Comparison of ENCODE assay signal across 8 mouse cellular contexts in genomic region chr5:108367871-108368332, GRCm38 (mm10). TPM values are rescaled to one million over a fixed set of nuclear protein-coding genes. Genes with fewer than 3 reads are reported as not detected.
DNase-seq lines count a peak whose midpoint lies in the region; ATAC-seq and TF ChIP-seq lines count a peak whose summit lies in the region.

Gene Gm42517 (minus strand): TSS chr5:108367922.

- in situ Hi-C loops in ES-E14 (cut with MboI; ENCODE audit: low sequenced_read_pairs in 2 of 2, unreplicated experiment in 2 of 2) = no loop called here

- peak; percentile 37 for ATAC-seq in kidney, embryonic 15.5 days (replicated peaks; ENCODE audit: low FRiP score)
- ATAC-seq in hindbrain, embryonic 12.5 days (ENCODE audit: low FRiP score) = peak; percentile 32
- ATAC-seq in liver, embryonic 12.5 days = no peak
- peak; percentile 34; the same call in 1 of the 2 replicates for ATAC-seq in stomach, embryonic 14.5 days (ENCODE audit: insufficient number of reproducible peaks, insufficient read depth, low FRiP score, low read depth)
- ATAC-seq in monocyte, adult 5-6 weeks (replicated peaks; ENCODE audit: insufficient number of reproducible peaks, low FRiP score, low TSS enrichment, poor library complexity, severe bottlenecking) = no peak

- H3K27ac ChIP-seq in kidney, embryonic 15.5 days = no peak within 1 kb of the TSS
- H3K27ac ChIP-seq in ES-E14 (ENCODE audit: insufficient read depth, low read depth, low read length, poor library complexity, severe bottlenecking) = no peak within 1 kb of the TSS
- no peak within 1 kb of the TSS for H3K27ac ChIP-seq in hindbrain, embryonic 12.5 days
- H3K27ac ChIP-seq in liver, embryonic 12.5 days = no peak within 1 kb of the TSS
- H3K27ac ChIP-seq in stomach, embryonic 14.5 days (ENCODE audit: low read length) = no peak within 1 kb of the TSS

- peaks cover 35% of the 10 kb centered on the region for H3K4me1 ChIP-seq in kidney, embryonic 15.5 days
- peaks cover 0 to 2% of the 10 kb centered on the region in 2 experiments; a peak in 1 of 4 replicates for H3K4me1 ChIP-seq in ES-E14 (ENCODE audit: control insufficient read depth in 2 of 2, insufficient read depth in 2 of 2, low read length in 2 of 2, poor library complexity in 1 of 2)
- peaks cover 29% of the 10 kb centered on the region for H3K4me1 ChIP-seq in hindbrain, embryonic 12.5 days
- peaks cover 27% of the 10 kb centered on the region for H3K4me1 ChIP-seq in liver, embryonic 12.5 days
- H3K4me1 ChIP-seq in stomach, embryonic 14.5 days (ENCODE audit: control insufficient read depth, insufficient read depth, low read length) = peaks cover 17% of the 10 kb centered on the region; the same call in 1 of the 2 replicates

- no peaks in the 10 kb centered on the region for H3K36me3 ChIP-seq in kidney, embryonic 15.5 days
- H3K36me3 ChIP-seq in ES-E14 (ENCODE audit: control insufficient read depth, insufficient read depth, low read length, poor library complexity, severe bottlenecking) = no peaks in the 10 kb centered on the region
- H3K36me3 ChIP-seq in hindbrain, embryonic 12.5 days = no peaks in the 10 kb centered on the region
- no peaks in the 10 kb centered on the region for H3K36me3 ChIP-seq in liver, embryonic 12.5 days
- H3K36me3 ChIP-seq in stomach, embryonic 14.5 days (ENCODE audit: control insufficient read depth, insufficient read depth, low read length) = no peaks in the 10 kb centered on the region

- H3K9me3 ChIP-seq in kidney, embryonic 15.5 days (replicated peaks) = no peaks in the 10 kb centered on the region
- no peaks in the 10 kb centered on the region for H3K9me3 ChIP-seq in ES-E14 (ENCODE audit: control insufficient read depth, insufficient read depth, low read depth, low read length)
- no peaks in the 10 kb centered on the region for H3K9me3 ChIP-seq in hindbrain, embryonic 12.5 days (replicated peaks)
- no peaks in the 10 kb centered on the region for H3K9me3 ChIP-seq in liver, embryonic 12.5 days (replicated peaks)
- H3K9me3 ChIP-seq in stomach, embryonic 14.5 days (ENCODE audit: control insufficient read depth, low read depth, low read length) = no peaks in the 10 kb centered on the region

- peak within 1 kb of the TSS; percentile 97 for H3K4me2 ChIP-seq in kidney, embryonic 15.5 days
- peak within 1 kb of the TSS; percentile 97 for H3K4me2 ChIP-seq in hindbrain, embryonic 12.5 days (replicated peaks)
- H3K4me2 ChIP-seq in liver, embryonic 12.5 days = peak within 1 kb of the TSS; percentile 75
- H3K4me2 ChIP-seq in stomach, embryonic 14.5 days (replicated peaks; ENCODE audit: low read depth, low read length) = peak within 1 kb of the TSS; percentile 96

- H3K27me3 ChIP-seq in kidney, embryonic 15.5 days = peaks cover 98% of the 10 kb centered on the region
- H3K27me3 ChIP-seq in hindbrain, embryonic 12.5 days = peaks cover 95% of the 10 kb centered on the region
- H3K27me3 ChIP-seq in liver, embryonic 12.5 days (replicated peaks) = peaks cover 98% of the 10 kb centered on the region
- H3K27me3 ChIP-seq in stomach, embryonic 14.5 days (ENCODE audit: control insufficient read depth, insufficient read depth, low read length) = peaks cover 70% of the 10 kb centered on the region

- no peak for DNase-seq in kidney, postnatal 25 days
- DNase-seq in ES-E14 (ENCODE audit: low read depth, low spot score) = no peak
- DNase-seq in embryo, embryonic 11 days = peak; percentile 7

- H3K4me3 ChIP-seq in kidney, embryonic 15.5 days (replicated peaks) = peak within 1 kb of the TSS; percentile 56
- H3K4me3 ChIP-seq in ES-E14 (ENCODE audit: insufficient read depth in 1 of 2, low read depth in 1 of 2, low read length in 2 of 2, poor library complexity in 1 of 2, severe bottlenecking in 1 of 2) = peak within 1 kb of the TSS; percentile 66 to 67
- H3K4me3 ChIP-seq in hindbrain, embryonic 12.5 days = peak within 1 kb of the TSS; percentile 62
- H3K4me3 ChIP-seq in liver, embryonic 12.5 days = peak within 1 kb of the TSS; percentile 56
- peak within 1 kb of the TSS; percentile 54 for H3K4me3 ChIP-seq in stomach, embryonic 14.5 days (ENCODE audit: low read depth, low read length)

- peak within 1 kb of the TSS; percentile 45 for H3K9ac ChIP-seq in kidney, embryonic 15.5 days
- peak within 1 kb of the TSS; percentile 59 for H3K9ac ChIP-seq in ES-E14 (ENCODE audit: insufficient read depth, low read depth, low read length, poor library complexity, severe bottlenecking)
- H3K9ac ChIP-seq in hindbrain, embryonic 12.5 days = peak within 1 kb of the TSS; percentile 67
- peak within 1 kb of the TSS; percentile 18; the same call in 1 of the 2 replicates for H3K9ac ChIP-seq in liver, embryonic 12.5 days
- H3K9ac ChIP-seq in stomach, embryonic 14.5 days (replicated peaks; ENCODE audit: low read depth, low read length) = peak within 1 kb of the TSS; percentile 38; the same call in 1 of the 2 replicates

- 2% methylated on average over 35 of the region's 36 CpGs for WGBS in kidney, embryonic 15.5 days
- WGBS in hindbrain, embryonic 12.5 days = under 1% methylated on average over 19 of the region's 36 CpGs
- under 1% methylated on average over 18 of the region's 36 CpGs for WGBS in liver, embryonic 12.5 days (ENCODE audit: insufficient replicate concordance)
- WGBS in stomach, embryonic 14.5 days = under 1% methylated on average over 21 of the region's 36 CpGs

TF ChIP-seq in ES-E14, 5 proteins besides CTCF, POLR2A, EP300 and RAD21:
- TF ChIP-seq ZNF384 (IDR thresholded peaks at IDR 0.05; ENCODE audit: low read depth, low read length) (no peak), ZC3H11A (IDR thresholded peaks at IDR 0.05; ENCODE audit: borderline replicate concordance, low read depth, low read length) (no peak), MAFK (IDR thresholded peaks at IDR 0.05; ENCODE audit: insufficient read depth, low read depth, low read length) (no peak), CHD2 (IDR thresholded peaks at IDR 0.05; ENCODE audit: low read depth, low read length) (no peak), HCFC1 (IDR thresholded peaks at IDR 0.05; ENCODE audit: borderline replicate concordance, insufficient read depth, low read length) (no peak)

RNA-seq across cellular contexts. Expression of gene Gm42517, which starts in this region (rescaled TPM):
- polyA plus RNA-seq in kidney, embryonic 15.5 days (2015; fragmentation: Nextera tagmentation; extraction: Ambion mirVana) = 0.09 TPM in 1 of 2 replicates, not detected in the other
- total RNA-seq in ES-E14 (2012; rRNA removed) = 0.16 and 0.45 TPM in 2 replicates
- 0.14 and 0.40 TPM in 2 replicates for polyA plus RNA-seq in hindbrain, embryonic 12.5 days (2016; fragmentation: Nextera tagmentation; extraction: Ambion mirVana)
- polyA plus RNA-seq in liver, embryonic 12.5 days (2016; fragmentation: Nextera tagmentation; extraction: Ambion mirVana) = 0.07 TPM in 1 of 2 replicates, not detected in the other
- not detected in 2 replicates for polyA plus RNA-seq in stomach, embryonic 14.5 days (2014; fragmentation: Nextera tagmentation; extraction: Ambion mirVana)
- total RNA-seq in monocyte, adult 5-6 weeks (2017) = not detected in 3 replicates

Comparison
In these comparisons a context has a peak if more than half of its experiments do, and no peak if none do; other contexts are left out.
1. Peak in ATAC-seq, H3K4me3 ChIP-seq, H3K9ac ChIP-seq and H3K4me2 ChIP-seq in kidney, embryonic 15.5 days; RNA of the gene not detected or under 1 TPM.
2. Peak in ATAC-seq, H3K4me3 ChIP-seq, H3K9ac ChIP-seq and H3K4me2 ChIP-seq in hindbrain, embryonic 12.5 days; RNA of the gene not detected or under 1 TPM.
3. Peak in ATAC-seq, H3K4me3 ChIP-seq, H3K9ac ChIP-seq and H3K4me2 ChIP-seq in stomach, embryonic 14.5 days; RNA of the gene not detected or under 1 TPM.